Mouse (Mus musculus) intestine, embryonic 16.5 days (tissue): ENCODE measurements at regions not wholly inside any gene's neighbourhood (a gene's known extent, or its start where the extent isn't known, plus 50 kb on each side); places are given as distances from the start of the nearest gene placed in this dataset.

Source experiments
- ATAC-seq: fragments of 200-750 bp; cut with Nextera tagmentation; 2 replicates; pipeline ENCODE4 v1.8.0; 2017; ENCODE audit warnings: moderate TSS enrichment, moderate library complexity
- H3K27ac ChIP-seq: fragments of 300-500 bp; sonication (generic); 2 replicates; pipeline ENCODE4 v1.5.1; 2014; ENCODE audit warnings: mild to moderate bottlenecking, low read length
- H3K27me3 ChIP-seq: fragments of 300-500 bp; sonication (generic); replicated peaks from 2 replicates; pipeline ENCODE4 v1.6.1; 2014; ENCODE audit warnings: low read length, control low read depth, mixed read lengths; ENCODE audit not compliant: control insufficient read depth, insufficient read depth
- H3K36me3 ChIP-seq: fragments of 300-500 bp; sonication (generic); 2 replicates; pipeline ENCODE4 v1.6.1; 2014; ENCODE audit warnings: low read length, control low read depth; ENCODE audit not compliant: control insufficient read depth, insufficient read depth
- H3K4me1 ChIP-seq: fragments of 300-500 bp; sonication (generic); 2 replicates; pipeline ENCODE4 v1.6.1; 2014; ENCODE audit warnings: low read length, control low read depth, mixed read lengths; ENCODE audit not compliant: control insufficient read depth, insufficient read depth
- H3K4me2 ChIP-seq: fragments of 300-500 bp; sonication (generic); 2 replicates; pipeline ENCODE4 v1.6.1; 2014; ENCODE audit warnings: low read depth, low read length, control low read depth
- H3K4me3 ChIP-seq: fragments of 300-500 bp; sonication (generic); 2 replicates; pipeline ENCODE4 v1.5.1; 2014; ENCODE audit warnings: mild to moderate bottlenecking, low read length
- H3K9ac ChIP-seq: fragments of 300-500 bp; sonication (generic); 2 replicates; pipeline ENCODE4 v1.6.1; 2014; ENCODE audit warnings: low read depth, low read length
- H3K9me3 ChIP-seq: fragments of 300-500 bp; sonication (generic); 2 replicates; pipeline ENCODE4 v1.6.1; 2016; ENCODE audit warnings: low read length, control low read depth; ENCODE audit not compliant: control insufficient read depth
- WGBS: fragments of 180-500 bp; shearing (Covaris S2); extraction: QIAGEN DNeasy Blood & Tissue Kit; methylation state at CpG from one replicate; pipeline ENCODE4 v1.1.7; 2014; 5-methylcytosine and 5-hydroxymethylcytosine counted together

GRCm38 (mm10) chr1:77870125-77870524, 326.8 kb downstream of the Pax3 start:
- Histone ChIP-seq H3K36me3 (no peaks in the 10 kb centered on the region), H3K4me2 (no peak overlapping the region), H3K4me1 (no peaks in the 10 kb centered on the region), H3K27me3 (no peaks in the 10 kb centered on the region), H3K4me3 (no peak overlapping the region), H3K9ac (no peak overlapping the region), H3K27ac (no peak overlapping the region), H3K9me3 (no peaks in the 10 kb centered on the region)
- 38% methylated on average over 2 of the region's 2 CpGs for WGBS
- ATAC-seq: no peak

DNA sequence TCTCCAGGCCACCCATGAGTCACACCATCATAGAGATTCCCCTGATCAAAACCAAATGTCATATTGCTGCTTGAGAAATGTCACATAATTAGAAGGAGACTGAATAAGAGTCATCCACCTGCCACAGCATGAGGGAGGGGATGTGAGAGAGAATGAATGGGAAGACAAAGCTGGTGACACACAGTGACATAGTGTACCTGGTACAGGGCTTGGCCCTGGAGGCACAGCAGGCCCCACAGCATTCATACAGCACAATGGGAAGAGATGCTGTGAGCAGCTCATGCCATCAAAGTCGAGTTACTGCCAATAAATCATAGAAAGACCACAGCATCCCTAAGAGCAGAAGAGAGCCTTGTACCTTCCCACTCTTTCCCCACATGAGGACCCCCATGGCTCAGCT, 327.8 kb downstream of the Pax3 start:
- Histone ChIP-seq H3K27ac (no peak overlapping the region), H3K4me3 (no peak overlapping the region), H3K36me3 (no peaks in the 10 kb centered on the region), H3K9me3 (no peaks in the 10 kb centered on the region), H3K4me2 (no peak overlapping the region), H3K9ac (no peak overlapping the region), H3K27me3 (no peaks in the 10 kb centered on the region), H3K4me1 (no peaks in the 10 kb centered on the region)
- 62% methylated on average over 1 of the region's 1 CpGs for WGBS
- no peak for ATAC-seq

DNA sequence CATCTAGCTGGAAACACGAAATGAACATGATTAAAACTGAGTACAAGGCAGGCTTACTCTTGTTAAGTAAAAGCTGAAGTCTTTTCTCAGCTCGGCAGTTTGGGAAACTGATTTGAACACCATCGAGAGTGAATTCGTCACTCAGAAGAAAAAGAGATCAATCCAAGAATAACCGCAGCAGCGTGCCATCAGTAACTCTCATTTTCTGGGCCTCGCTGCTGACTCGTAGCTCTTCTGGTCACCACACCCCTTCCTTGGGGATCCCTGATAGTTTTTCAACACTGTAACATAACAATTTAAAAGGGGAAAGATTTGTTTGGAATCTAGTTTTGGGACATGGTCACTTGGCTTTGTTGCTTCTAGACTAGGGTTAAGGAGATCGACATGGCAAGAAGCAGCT, 337.0 kb downstream of the Pax3 start:
- no peaks in the 10 kb centered on the region for H3K4me1 ChIP-seq
- H3K4me2 ChIP-seq: no peak overlapping the region
- 88% methylated on average over 9 of the region's 9 CpGs for WGBS
- no peaks in the 10 kb centered on the region for H3K27me3 ChIP-seq
- no peak overlapping the region for H3K9ac ChIP-seq
- no peak for ATAC-seq
- no peaks in the 10 kb centered on the region for H3K9me3 ChIP-seq
- H3K36me3 ChIP-seq: no peaks in the 10 kb centered on the region
- H3K27ac ChIP-seq: no peak overlapping the region
- H3K4me3 ChIP-seq: no peak overlapping the region

DNA sequence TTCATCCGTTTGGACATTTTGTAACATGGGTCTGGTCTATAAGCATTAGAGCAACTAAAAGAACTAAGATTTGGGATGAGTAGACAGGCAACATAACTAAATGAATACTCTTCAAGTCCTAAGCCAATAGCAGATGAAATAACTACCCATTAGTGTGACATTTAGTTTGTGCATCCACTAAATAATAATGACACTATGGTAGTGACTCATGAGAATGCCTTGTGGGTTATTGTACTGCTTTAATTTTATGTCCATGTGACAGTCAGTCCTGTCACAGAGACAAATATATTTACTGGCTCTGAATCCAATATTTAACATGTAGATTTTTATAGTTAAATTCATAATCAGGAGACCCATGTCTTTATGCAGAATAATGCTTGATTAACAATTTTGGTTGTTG, 339.5 kb upstream of the Epha4 start:
- no peak overlapping the region for H3K9ac ChIP-seq
- H3K9me3 ChIP-seq: no peaks in the 10 kb centered on the region
- H3K27ac ChIP-seq: no peak overlapping the region
- no peaks in the 10 kb centered on the region for H3K27me3 ChIP-seq
- H3K4me2 ChIP-seq: no peak overlapping the region
- H3K4me1 ChIP-seq: no peaks in the 10 kb centered on the region
- 64% methylated on average over 1 of the region's 1 CpGs for WGBS
- no peak for ATAC-seq
- H3K4me3 ChIP-seq: no peak overlapping the region
- no peaks in the 10 kb centered on the region for H3K36me3 ChIP-seq

- Histone ChIP-seq H3K4me1 (no peaks in the 10 kb centered on the region), H3K27ac (no peak overlapping the region), H3K4me3 (no peak overlapping the region), H3K4me2 (no peak overlapping the region), H3K27me3 (no peaks in the 10 kb centered on the region), H3K9ac (no peak overlapping the region), H3K36me3 (no peaks in the 10 kb centered on the region), H3K9me3 (no peaks in the 10 kb centered on the region)
- WGBS: 66% methylated on average over 9 of the region's 9 CpGs
- ATAC-seq: no peak
Measured at GRCm38 (mm10) chr1:77847766-77848615, 333.1 kb upstream of the Epha4 start.

GRCm38 (mm10) chr1:77846039-77846727, 331.3 kb upstream of the Epha4 start:
- WGBS: 62% methylated on average over 12 of the region's 12 CpGs
- 0 out of 2 replicates have a peak overlapping the region, but pooled peaks have one; percentile 1 for H3K27ac ChIP-seq
- ATAC-seq: peak; percentile 52; the same call in 1 of the 2 replicates

GRCm38 (mm10) chr1:77840672-77841071, 325.8 kb upstream of the Epha4 start:
- H3K27ac ChIP-seq: no peak overlapping the region
- no peaks in the 10 kb centered on the region for H3K27me3 ChIP-seq
- no peaks in the 10 kb centered on the region for H3K4me1 ChIP-seq
- H3K9me3 ChIP-seq: no peaks in the 10 kb centered on the region
- ATAC-seq: no peak
- no peak overlapping the region for H3K9ac ChIP-seq
- no peaks in the 10 kb centered on the region for H3K36me3 ChIP-seq
- 63% methylated on average over 9 of the region's 9 CpGs for WGBS
- H3K4me2 ChIP-seq: no peak overlapping the region
- H3K4me3 ChIP-seq: no peak overlapping the region

More at GRCm38 (mm10) chr1:77846039-77846727, 331.3 kb upstream of the Epha4 start:
- no peaks in the 10 kb centered on the region for H3K9me3 ChIP-seq
- H3K36me3 ChIP-seq: no peaks in the 10 kb centered on the region
- H3K4me3 ChIP-seq: no peak overlapping the region
- no peak overlapping the region for H3K4me2 ChIP-seq
- no peaks in the 10 kb centered on the region for H3K4me1 ChIP-seq
- H3K27me3 ChIP-seq: no peaks in the 10 kb centered on the region
- no peak overlapping the region for H3K9ac ChIP-seq

- Histone ChIP-seq H3K27me3 (no peaks in the 10 kb centered on the region), H3K4me1 (no peaks in the 10 kb centered on the region), H3K4me2 (no peak overlapping the region), H3K9ac (no peak overlapping the region), H3K9me3 (no peaks in the 10 kb centered on the region), H3K36me3 (no peaks in the 10 kb centered on the region), H3K27ac (no peak overlapping the region), H3K4me3 (no peak overlapping the region)
- no peak for ATAC-seq
- 56% methylated on average over 2 of the region's 2 CpGs for WGBS
Measured at GRCm38 (mm10) chr1:77832174-77832573, 317.3 kb upstream of the Epha4 start.

DNA sequence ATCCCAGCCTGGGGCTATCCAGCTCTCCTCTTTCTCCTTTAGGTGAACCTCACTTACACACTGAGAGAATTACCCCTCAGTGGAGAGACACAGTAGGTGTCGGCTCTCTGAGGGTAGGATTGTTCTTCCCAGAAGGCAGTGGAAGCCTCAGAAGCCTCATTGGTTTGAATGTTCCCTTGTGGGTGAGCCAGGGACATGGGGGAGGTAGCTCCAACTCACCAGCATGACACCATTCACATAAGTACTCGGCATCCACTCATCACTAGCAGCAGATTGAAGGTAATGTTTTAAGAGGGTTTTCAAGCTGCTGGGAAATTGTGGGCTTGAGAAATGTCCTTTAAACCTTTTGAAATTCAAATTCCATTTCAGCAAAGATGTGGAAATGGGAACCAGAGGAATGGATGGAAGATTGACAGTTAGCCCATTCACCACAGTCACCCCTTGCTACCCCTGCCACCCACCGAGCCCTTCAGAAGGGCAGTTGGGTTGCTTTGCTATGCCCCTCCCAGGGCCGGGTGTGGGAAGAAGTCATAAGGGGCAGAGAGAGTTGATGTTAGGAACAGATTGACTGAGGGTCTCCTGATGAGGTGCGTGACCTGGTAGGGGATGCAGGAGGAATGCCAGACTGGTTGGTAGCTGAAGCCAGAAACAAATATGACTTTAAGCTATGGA, 310.0 kb upstream of the Epha4 start:
- ATAC-seq: no peak
- H3K36me3 ChIP-seq: no peaks in the 10 kb centered on the region
- no peak overlapping the region for H3K4me2 ChIP-seq
- no peaks in the 10 kb centered on the region for H3K9me3 ChIP-seq
- H3K4me1 ChIP-seq: no peaks in the 10 kb centered on the region
- WGBS: 56% methylated on average over 5 of the region's 5 CpGs
- H3K27ac ChIP-seq: no peak overlapping the region
- H3K4me3 ChIP-seq: no peak overlapping the region
- H3K9ac ChIP-seq: no peak overlapping the region
- no peaks in the 10 kb centered on the region for H3K27me3 ChIP-seq
